Mouse (Mus musculus) adrenal gland, adult 18-20 months (tissue): ENCODE results near the gene Ptprn2. TPM values are rescaled to one million over a fixed set of nuclear protein-coding genes. Genes with fewer than 3 reads are reported as not detected.
"Not testable (repeated sequence)": the region's sequence is repeated elsewhere in the genome, so short reads cannot be mapped to it uniquely, and the experiment has no call there.

Source experiments
- DNase-seq, 2 experiments: peaks; one replicate each; pipeline ENCODE4 v3.0.0; 2021 to 2022; ENCODE audit warnings: low spot score in 2 of 2
- total RNA-seq, 2 experiments: library from RNA; stranded (reverse); gene quantifications; 1 replicate in 1 of 2; 2 replicates in 1 of 2; pipeline ENCODE4 v1.2.3; 2021

The Ptprn2 gene
- total RNA-seq, 2 experiments from 2014 or later = 19.0 to 21.7 TPM

DNA sequence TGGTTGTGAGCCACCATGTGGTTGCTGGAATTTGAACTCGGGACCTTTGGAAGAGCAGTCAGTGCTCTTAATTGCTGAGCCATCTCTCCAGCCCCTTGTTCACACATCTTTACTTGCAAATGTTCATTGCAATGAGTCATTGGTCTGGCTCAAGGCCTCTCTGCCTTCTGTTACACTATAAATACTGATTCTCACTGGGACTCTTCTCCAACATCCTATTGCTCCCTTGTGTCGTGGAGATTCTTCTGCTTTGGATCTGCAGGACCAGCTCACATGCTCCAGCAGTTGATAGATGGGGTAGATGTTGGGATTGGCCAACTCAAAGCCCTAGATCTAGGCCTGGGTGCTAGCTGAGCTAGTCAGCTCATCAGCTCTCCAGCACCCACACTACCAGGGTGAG, 28.3 kb downstream of the Ptprn2 start:
- DNase-seq = not testable (repeated sequence)

DNA sequence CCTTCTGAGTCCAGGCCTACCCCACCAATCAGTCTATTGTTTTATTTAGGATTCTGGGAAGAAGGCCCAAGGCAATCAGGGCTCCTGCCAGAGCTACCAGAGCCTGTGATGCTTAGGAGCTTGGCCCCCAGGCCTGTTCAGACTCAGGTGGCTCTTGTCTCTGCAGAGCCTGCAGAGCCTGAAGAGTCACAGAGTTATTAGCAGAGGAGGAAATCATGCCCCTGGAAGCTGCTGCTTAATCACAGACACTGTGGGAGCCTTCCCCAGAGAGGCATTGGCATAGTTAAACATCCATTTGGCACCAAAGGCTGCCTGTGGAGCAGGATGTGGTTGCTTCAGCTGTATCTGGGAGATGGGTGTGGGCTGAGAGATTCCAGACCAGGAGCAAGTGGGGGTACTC, 30.3 kb downstream of the Ptprn2 start:
- DNase-seq = no peak

DNA sequence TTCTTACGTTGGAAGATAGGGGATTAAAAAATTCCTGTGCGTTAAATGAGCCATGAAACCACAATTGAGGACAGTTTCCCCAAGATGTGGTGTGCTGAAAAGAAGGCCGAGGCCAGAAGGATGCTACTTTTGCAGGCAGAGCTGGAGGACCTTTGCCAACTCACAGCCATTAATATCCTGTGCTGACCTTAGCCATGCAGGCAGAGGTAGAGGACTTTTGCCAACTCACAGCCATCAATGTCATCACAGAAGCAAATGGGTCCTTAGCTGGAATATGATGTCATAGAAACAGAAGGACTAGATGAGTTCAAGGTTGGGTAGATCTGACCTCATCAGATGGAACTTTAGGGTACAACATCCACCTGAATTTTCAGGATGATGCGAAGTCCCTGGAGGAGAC, 43.3 kb downstream of the Ptprn2 start:
- no peak for DNase-seq

DNA sequence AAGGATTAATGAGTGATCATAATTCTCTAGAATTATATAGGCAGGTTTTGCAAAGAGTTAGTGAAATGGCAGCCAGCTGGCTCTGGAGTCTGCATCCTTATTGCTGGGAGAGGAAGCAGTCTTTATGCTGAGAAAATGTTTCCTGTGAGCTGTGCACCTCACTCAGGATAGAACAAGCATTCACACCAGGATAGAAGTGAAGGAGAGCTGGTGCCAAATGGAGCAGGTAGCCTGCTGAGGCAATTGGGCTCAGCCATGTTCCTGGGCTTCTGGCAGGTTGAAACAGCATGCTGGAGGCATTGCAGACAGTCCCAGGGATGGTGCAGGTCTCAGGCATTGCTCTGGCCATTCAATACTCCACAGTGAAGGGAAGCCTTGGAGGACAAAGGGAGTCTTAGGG, 47.8 kb downstream of the Ptprn2 start:
- no peak for DNase-seq

DNA sequence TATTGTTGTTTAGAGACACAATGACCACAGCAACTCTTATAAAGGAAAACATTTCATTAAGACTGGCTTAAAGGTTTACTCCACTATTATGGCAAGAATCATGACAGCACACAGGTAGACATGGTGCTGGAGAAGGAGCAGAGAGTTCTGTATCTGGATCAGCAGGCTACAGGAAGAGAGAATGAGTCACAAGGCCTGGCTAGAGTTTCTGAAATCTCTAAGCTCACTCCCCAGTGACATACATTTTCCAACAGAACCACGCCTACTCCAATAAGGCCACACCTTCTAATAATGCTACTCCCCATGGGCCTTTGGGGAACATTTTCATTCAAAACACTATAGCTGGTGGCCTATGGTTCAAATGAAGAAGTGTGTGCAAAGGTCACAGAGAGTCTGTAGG, 53.8 kb downstream of the Ptprn2 start:
- DNase-seq = no peak

DNA sequence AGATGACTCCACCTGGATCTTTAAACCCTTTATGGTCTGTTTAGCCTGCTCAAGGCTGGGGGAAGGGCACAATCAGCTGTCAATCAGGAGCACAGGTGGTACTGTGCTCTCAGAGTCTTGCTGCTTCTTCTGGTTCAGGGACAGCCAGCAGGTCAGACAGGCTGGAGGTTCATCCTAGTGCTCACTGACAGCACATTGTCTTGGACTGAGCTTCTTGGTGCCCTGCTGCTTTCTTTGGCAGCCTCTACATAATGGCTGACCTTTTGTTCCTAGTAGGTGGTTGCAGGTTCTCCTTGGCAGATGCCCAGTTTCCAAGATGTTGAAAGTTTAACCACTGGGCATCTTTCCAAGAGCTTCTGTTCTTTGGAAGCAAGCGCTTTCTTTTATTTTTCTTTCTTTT, 55.1 kb downstream of the Ptprn2 start:
- DNase-seq = peak in 1 of 2 experiments; percentile 6

DNA sequence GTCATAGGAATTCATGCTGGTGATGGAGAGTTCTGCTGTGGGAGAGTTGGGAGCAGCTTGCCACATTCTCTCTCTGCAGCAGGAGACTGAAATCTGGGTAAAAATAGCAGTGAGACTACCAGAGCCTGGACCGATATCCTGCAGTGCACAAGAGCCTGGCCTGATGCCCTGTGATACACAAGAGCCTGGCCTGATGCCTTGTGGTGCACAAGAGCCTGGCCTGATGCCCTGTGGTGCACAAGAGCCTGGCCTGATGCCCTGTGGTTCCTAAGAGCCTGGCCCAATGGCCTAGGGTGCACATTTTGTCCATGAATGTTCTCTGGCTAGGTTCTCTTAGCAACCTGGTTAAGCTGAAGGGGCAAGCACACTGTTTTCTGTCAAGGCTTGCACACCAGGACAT, 64.5 kb downstream of the Ptprn2 start:
- DNase-seq = peak in 1 of 2 experiments; percentile 36

DNA sequence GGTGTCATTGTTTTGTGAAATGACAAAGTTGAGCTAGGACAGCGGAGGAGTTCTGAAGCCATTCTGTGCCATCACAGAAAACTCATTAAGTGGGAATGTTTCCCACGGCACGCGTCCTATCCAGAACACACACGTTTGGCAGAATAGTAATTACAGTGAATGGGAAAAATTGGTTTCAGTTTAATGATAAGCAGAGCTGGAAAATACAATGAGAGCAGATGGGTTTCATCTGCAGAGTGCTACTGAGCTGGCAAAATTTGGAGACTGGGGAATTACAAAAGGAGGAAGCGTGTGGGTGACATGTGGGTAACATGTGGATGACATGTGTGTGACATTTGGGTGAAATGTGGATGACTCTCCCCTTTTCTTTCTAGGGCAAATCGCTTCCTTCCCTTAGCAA, 66.0 kb downstream of the Ptprn2 start:
- DNase-seq = no peak

DNA sequence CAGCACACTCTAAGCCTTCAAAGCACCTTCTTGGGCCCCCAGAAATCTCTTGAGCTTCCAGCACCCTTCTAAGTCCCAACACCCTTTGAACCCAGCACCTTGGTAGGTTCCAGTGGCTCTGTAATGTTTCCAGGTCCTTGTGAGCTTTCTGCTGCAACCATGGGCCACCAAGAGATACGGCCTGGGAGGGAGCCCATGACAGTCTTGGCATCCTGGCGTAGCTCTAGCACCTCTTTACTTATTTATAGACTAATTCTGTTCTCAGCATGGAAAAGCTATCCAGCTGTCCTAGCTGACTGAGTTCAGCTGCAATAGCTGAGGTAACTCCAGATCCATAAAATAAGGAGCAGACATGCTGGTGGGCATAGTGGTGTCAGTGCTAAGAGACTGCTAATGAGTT, 66.8 kb downstream of the Ptprn2 start:
- DNase-seq = no peak

DNA sequence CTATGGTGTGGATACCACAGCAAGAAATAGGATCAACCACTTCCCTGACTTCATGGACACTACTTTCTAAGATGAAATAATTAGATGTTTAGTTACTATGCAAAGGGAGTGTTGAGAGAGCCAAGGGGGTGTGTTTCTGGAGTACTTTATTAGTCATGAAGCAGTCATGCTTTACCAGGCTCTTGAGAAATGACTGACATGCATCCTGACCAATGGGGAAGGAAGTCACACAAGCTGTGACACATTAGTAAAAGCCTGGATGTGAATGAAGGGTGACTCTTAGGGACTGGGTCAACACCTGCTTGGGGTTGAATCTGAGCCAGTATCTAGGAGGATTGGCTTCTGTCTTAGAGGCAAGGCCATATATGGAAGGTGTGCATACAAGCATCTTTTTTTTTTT, 67.8 kb downstream of the Ptprn2 start:
- DNase-seq = no peak

DNA sequence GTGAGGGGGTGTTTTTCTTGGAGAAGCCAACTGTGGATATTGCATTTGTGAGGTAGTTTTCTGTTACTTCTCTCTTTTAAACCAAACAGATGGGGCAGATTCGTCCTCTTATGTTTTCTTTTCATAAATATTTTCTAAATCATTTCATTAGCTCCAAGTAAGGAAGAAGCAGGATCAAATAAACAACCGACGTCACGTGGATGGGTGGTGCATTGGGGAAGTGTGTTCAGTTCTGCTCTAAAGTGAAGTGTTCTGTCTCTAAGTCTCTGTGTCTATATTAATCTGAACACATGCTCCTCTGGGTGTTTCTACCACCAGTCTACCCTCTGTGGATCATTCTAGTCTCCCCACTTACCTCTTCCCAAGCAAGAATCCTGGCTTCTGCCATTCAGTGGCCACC, 70.4 kb downstream of the Ptprn2 start:
- no peak for DNase-seq

DNA sequence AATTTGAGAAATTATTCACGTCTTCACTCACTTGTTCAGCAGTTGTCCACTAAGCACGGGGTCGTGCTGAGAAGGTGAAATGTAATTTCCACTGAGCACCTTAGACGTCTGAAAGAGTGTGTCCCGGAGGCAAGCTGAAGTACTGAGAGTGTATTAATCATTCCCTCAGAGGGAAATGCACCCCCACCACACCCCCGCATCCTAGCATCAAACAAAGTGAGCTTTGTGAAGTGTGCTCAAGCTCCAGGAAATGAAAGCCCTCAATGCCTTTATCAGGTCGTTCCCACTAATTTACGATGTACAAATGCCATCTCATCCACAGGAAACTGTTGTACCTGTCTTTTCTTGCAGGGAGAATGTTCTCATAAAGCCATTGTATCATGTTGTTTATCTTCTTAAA, 78.9 kb downstream of the Ptprn2 start:
- no peak for DNase-seq

DNA sequence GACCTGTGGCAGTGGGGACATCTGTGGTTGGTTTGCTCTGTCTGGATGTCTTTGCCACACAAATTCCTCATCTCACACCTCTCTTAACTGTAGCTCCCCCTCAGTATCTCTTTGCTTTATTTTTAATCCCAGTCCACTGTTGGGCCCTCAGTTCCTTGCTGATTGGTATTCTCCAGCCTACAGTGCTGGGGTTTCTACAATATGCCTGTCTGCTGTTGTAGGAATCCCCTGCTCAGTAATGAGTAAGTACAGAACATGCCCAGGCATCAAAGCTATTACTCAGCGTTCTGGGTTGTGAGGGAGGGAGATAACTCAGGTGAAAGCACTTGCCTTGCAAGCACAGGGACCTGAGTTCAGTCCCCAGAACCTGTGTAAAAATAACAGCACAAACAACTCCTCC, 81.2 kb downstream of the Ptprn2 start:
- DNase-seq = no peak

DNA sequence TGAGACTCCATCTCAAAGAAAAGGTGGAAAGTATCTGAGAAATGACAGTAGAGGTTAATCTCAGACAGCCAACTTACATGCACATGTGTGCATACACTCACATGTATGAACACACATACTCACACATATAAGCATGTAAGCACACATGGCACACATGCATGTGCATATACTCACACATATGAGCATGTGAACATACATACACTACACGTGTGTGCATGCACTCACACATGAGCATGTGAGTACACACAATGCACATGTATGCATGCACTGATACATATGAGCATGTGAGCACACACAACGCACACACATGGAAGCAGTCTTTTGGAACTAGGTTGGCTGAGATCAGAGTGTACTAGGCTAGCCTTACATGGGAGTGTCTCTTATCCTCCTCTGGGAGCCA, 81.7 kb downstream of the Ptprn2 start:
- no peak for DNase-seq

DNA sequence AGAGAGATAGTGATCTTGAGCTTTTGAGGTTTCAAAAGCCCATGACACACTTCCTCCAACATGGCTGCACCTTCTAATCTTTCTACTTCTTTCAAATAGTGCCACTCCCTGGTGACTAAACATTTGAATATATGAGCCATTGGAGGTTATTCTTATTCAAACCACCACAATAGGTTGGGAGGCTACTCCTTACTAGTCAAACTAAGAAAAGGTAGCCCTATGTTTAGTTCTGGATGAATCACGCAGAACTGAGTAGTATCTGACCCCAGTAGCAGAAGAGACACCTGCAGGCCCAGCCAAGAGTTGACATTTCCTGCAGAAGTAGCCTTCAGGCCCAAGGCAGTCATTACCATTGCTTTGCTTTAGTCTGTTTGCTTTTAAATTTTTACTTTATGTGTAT, 84.0 kb downstream of the Ptprn2 start:
- DNase-seq = no peak

DNA sequence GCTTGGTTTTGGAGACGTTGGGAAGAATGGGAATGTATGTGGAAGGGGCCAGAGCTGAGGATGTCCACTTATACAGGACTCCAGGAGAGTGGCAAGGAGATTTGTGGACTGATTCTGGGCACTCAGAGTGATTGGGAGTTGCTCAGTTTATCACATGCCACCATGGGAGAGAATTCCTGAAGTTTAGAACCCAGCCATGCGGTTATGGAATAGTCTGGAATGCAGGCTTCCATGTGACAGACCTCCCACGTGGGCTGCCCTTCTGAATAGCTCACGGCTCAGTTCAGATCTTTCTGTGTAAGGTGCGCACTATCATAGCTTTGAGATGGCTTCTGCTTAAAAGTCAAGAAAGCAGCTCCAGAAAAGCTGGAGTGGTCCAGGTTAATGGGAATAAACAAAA, 88.6 kb downstream of the Ptprn2 start:
- no peak for DNase-seq

DNA sequence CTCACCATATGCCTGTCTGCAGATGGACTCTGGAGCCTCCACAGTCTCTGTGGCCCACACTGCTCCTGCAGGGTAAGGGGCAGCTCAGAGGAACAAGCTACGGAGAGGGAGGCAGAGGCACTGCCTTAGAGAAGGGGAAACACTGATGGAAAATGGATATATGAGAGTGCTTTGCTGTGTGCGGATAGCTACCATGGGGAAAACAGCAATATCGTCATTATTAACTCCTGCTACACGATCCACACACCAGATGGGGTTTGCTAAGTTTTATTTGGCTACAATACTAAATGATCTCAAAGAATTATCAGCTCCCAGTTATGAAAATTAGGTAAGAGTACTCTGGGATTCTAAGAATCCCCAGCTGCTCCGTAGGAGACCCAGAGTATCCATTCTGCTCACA, 89.2 kb downstream of the Ptprn2 start:
- DNase-seq = no peak

DNA sequence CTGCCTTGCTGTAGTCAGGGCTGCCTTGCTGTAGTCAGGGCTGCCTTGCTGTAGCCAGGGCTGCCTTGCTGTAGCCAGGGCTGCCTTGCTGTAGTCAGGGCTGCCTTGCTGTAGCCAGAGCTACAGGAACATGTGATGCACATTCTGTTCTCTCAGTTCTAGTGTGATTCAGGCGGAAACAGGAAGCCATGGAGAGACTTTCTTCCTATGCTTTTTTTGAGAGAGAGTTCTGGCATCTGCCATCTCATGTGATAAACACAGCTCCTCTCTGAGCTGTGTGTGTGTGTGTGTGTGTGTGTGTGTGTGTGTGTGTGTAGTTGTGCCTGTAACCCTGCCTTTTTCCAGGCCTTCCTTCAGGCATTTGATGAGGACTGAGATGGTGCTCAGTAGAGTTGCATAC, 92.4 kb downstream of the Ptprn2 start:
- DNase-seq = not testable (repeated sequence)

DNA sequence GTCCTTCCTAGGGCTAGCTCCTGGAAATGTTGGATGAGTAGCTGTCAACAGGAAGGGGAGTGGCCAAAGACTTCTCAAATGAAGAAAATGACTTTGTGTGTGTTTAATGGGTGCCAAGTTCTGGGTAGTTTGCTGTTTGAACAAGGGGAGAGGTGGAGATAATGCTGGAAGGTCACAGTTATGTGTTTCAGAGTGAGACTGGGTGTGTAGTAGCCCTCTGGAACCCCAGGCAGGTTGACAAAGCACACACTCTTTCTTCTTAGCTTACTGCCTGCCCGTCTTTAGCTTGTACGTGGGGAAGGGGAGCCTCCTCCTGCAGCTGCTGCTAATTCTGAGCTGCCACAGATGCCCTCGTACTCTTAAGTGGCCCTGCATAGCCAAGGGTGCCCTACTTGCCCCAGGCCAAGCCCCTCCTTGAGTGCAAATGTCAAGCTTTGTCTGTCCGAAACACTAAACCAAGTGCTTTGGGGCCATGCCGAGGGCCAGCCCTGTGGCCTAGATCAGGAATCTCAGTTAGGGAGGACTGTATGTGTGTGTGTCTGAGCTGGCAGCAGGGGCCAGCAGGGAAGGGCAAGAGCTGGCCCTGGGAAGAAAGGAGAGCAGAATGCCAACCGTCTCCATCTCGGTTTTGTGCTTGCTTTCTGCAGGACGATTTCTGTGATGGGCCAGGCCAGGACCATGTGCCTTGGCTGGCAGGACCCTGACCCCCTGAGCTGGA, 95.5 kb downstream of the Ptprn2 start:
- DNase-seq = no peak

DNA sequence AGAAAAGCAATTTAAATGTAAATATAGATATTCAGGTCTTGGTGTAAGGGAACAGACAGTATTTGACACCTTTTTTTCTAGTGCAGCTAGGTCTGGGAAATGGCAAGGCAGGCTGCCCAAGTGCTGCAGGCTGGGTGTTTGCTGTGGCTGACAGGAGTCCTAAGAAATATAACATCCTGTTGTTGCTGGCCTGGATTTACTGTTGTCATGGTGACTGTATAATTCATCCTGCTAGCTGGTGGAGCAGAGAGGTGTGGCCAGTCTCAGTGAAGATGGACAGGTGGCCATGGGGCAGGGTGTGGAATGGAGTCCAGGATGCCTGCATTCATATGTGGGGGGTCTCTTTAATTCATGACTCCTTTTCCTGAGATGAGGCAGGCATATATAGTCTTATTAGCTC, 96.3 kb downstream of the Ptprn2 start:
- DNase-seq = no peak

DNA sequence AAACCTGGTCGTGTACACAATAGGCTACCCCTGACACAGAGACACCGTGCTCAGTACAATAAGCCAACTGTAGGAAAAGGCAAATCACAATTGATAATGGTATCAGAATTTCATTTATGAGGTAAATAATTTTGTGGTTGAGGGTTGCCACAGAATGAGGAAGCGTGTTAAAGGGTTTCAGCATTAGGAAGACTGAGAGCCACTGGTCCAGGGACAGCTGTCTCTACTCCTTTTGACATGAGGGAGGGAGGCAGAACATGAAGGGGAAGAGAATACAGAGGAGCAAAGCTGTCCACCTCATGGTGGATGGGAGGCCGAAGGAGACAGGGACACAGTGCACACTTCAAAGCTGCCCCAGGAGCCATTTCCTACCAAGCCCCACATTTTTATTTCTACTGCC, 97.3 kb downstream of the Ptprn2 start:
- DNase-seq = no peak

DNA sequence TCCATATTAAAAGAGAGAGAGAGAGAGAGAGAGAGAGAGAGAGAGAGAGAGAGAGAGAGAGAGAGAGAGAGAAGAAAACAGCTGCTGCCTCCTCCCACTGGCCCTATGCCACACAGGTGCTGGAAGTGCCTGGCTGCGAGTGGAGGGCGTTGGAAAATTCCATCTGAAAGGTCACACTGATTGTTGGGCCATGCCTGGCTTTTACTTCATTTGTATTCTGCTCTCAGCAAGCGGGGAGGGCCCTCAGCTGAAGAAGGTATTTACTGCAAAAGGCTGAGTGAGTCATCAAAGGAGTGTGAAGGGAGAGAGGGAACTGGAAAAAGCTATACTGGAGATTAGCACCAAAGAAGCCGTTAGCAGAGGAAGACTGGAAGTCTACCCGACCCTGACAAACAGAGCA, 99.5 kb downstream of the Ptprn2 start:
- DNase-seq = peak in 1 of 2 experiments; percentile 17

DNA sequence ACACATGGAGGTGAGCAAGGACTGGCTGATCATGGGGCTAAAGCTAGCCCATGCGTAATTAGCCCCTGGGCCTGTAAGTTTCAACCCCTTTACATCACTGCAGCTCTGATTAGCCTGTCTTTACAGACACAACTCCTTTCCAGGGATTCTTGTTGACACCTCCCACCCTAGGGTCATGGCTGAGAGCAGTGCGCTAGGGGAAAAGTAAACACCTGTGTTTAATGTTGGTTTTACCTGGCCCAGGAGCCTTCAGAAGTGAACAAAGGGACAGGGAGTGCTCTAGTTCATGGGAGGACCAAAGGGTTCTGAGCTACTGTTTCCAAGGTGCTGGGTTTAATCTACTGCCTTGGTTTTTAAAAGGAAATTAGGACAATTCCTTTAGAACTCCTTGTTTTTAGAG, 100.6 kb downstream of the Ptprn2 start:
- no peak for DNase-seq

DNA sequence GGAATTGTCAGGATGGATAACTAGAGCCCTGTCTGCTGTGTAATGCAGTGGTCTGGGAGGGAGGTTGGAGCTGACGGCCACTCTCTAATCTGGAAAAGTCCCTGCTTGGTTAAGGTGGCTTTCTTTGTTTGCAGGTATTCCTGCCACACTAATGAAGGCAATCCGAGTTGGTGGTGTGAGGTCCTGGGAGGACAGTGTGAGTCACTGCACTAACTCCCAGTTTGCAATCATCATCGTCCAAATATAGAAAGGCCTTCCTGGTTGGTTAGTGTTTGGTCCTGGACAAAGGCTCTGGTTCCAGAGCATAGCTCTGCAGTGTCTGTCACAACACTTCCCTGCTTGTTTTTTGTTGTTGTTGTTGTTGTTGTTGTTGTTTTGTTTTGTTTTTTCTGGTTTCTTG, 102.0 kb downstream of the Ptprn2 start:
- no peak for DNase-seq
